Mouse (Mus musculus) gastrocnemius, postnatal 25 days (tissue): Measurements from ENCODE around the gene Ggact. TPM values are rescaled to one million over a fixed set of nuclear protein-coding genes. Genes with fewer than 3 reads are reported as not detected.

ENCODE experiments used
- DNase-seq: peaks from one replicate; pipeline ENCODE4 v3.0.0; 2022
- total RNA-seq, 2 experiments: library from RNA; stranded (reverse); gene quantifications; 1 replicate in 1 of 2; 2 replicates in 1 of 2; pipeline ENCODE4 v1.2.3; 2021

Ggact gene
- total RNA-seq, 2 experiments from 2014 or later = 11.3 to 13.1 TPM

GRCm38 (mm10) chr14:122867531-122868285 lies 45.8 kb downstream of the Ggact start:
- DNase-seq = no peak

- DNase-seq = no peak
These were observed 48.0 kb downstream of the Ggact start for GRCm38 (mm10) chr14:122865462-122866129.

- DNase-seq = no peak
These were observed 50.9 kb downstream of the Ggact start for GRCm38 (mm10) chr14:122862623-122863022.

GRCm38 (mm10) chr14:122859792-122860191 lies 53.8 kb downstream of the Ggact start:
- no peak for DNase-seq

GRCm38 (mm10) chr14:122852506-122853057 lies 61.0 kb downstream of the Ggact start:
- no peak for DNase-seq

GRCm38 (mm10) chr14:122837018-122837417 lies 76.5 kb downstream of the Ggact start:
- no peak for DNase-seq

GRCm38 (mm10) chr14:122836221-122836620 lies 77.3 kb downstream of the Ggact start:
- no peak for DNase-seq

GRCm38 (mm10) chr14:122835487-122836190 lies 77.9 kb downstream of the Ggact start:
- no peak for DNase-seq

GRCm38 (mm10) chr14:122834753-122835152 lies 78.8 kb downstream of the Ggact start:
- DNase-seq = no peak

GRCm38 (mm10) chr14:122833666-122834065 lies 79.9 kb downstream of the Ggact start:
- no peak for DNase-seq

- no peak for DNase-seq
These were observed 83.1 kb downstream of the Ggact start for GRCm38 (mm10) chr14:122830433-122830832.

GRCm38 (mm10) chr14:122825464-122825863 lies 88.1 kb downstream of the Ggact start:
- DNase-seq = no peak

GRCm38 (mm10) chr14:122823791-122824190 lies 89.8 kb downstream of the Ggact start:
- DNase-seq = no peak

- no peak for DNase-seq
These were observed 92.6 kb downstream of the Ggact start for GRCm38 (mm10) chr14:122821002-122821401.

GRCm38 (mm10) chr14:122800296-122800695 lies 113.3 kb downstream of the Ggact start:
- DNase-seq = no peak

GRCm38 (mm10) chr14:122793368-122793767 lies 120.2 kb downstream of the Ggact start:
- no peak for DNase-seq

GRCm38 (mm10) chr14:122790111-122790510 lies 123.4 kb downstream of the Ggact start:
- DNase-seq = no peak

- DNase-seq = no peak
These were observed 125.4 kb downstream of the Ggact start for GRCm38 (mm10) chr14:122788199-122788598.

GRCm38 (mm10) chr14:122784701-122785100 lies 128.9 kb downstream of the Ggact start:
- DNase-seq = no peak

GRCm38 (mm10) chr14:122766448-122766847 lies 147.1 kb downstream of the Ggact start:
- DNase-seq = no peak
